Mouse (Mus musculus): ENCODE measurements at regions not wholly inside any gene's neighbourhood (a gene's known extent, or its start where the extent isn't known, plus 50 kb on each side); places are given as distances from the start of the nearest gene placed in this dataset.

DNA sequence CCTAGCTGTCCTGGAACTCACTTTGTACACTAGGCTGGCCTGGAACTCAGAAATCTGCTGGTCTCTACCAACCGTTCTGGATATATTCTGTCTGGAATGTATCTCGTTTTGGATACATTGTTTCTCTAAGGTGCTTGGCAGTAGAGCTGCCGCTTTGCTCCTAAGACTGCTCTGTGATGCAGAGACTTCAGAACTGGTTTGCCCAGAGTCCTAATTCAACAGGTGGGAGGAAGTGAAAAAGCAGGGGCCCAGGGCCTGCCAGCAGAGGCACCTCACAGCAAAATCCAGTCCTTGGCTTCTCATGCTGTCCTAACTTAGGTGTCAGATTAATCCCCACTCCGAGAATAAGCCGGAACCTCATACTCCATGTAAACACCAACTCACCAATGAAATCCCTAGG, 67.3 kb upstream of the Rreb1 start:
- no peak for TF ChIP-seq POLR2A (IDR thresholded peaks at IDR 0.05; ENCODE audit: control insufficient read depth, low read depth, low read length)
- no peak for TF ChIP-seq CTCF (IDR thresholded peaks at IDR 0.05; ENCODE audit: control insufficient read depth, insufficient read depth, insufficient replicate concordance, low read depth, low read length)
- Histone ChIP-seq H3K27ac (ENCODE audit: control insufficient read depth, insufficient read depth, low read depth, low read length) (no peak overlapping the region), H3K4me1 (ENCODE audit: control insufficient read depth, insufficient read depth, low read length) (no peaks in the 10 kb centered on the region; the same call in 1 of the 2 replicates), H3K4me3 (ENCODE audit: control insufficient read depth, low read depth, low read length) (no peak overlapping the region), H3K27me3 (ENCODE audit: control insufficient read depth, insufficient read depth, low read length) (no peaks in the 10 kb centered on the region), H3K36me3 (ENCODE audit: control insufficient read depth, insufficient read depth, low read length) (no peaks in the 10 kb centered on the region)

DNA sequence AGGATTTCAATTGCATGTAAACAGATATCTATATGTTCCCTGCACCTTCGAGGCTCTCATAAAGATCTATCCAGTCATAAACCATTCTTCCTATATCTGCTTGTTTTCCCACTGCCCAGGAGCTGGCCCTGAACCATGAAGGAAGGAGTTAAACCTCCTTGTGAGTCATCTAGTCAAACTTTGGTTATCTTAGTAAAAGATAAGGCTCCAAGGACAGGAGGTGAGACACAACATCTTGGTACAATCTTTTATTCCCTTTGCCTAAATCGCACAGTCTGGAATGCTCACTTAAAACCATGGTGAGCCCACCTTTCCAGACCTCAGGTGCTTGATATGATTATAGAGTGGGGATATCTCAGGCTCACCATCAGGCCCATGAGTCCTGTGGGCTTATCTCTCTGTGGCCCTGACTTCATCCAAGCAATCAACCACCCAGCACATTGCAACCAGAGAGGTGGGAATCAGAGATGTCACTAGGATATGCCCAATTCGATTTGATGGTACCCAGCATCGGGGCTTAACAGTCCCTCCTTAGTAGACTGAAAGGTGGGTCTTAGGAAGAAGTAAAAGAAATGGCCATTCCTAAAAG, 65.2 kb upstream of the Rreb1 start:
- Histone ChIP-seq H3K4me1 (ENCODE audit: control insufficient read depth, insufficient read depth, low read length) (no peaks in the 10 kb centered on the region; the same call in 1 of the 2 replicates), H3K36me3 (ENCODE audit: control insufficient read depth, insufficient read depth, low read length) (no peaks in the 10 kb centered on the region), H3K27ac (ENCODE audit: control insufficient read depth, insufficient read depth, low read depth, low read length) (no peak overlapping the region), H3K4me3 (ENCODE audit: control insufficient read depth, low read depth, low read length) (no peak overlapping the region), H3K27me3 (ENCODE audit: control insufficient read depth, insufficient read depth, low read length) (no peaks in the 10 kb centered on the region)
- TF ChIP-seq POLR2A (IDR thresholded peaks at IDR 0.05; ENCODE audit: control insufficient read depth, low read depth, low read length) (no peak), CTCF (IDR thresholded peaks at IDR 0.05; ENCODE audit: control insufficient read depth, insufficient read depth, insufficient replicate concordance, low read depth, low read length) (no peak)

DNA sequence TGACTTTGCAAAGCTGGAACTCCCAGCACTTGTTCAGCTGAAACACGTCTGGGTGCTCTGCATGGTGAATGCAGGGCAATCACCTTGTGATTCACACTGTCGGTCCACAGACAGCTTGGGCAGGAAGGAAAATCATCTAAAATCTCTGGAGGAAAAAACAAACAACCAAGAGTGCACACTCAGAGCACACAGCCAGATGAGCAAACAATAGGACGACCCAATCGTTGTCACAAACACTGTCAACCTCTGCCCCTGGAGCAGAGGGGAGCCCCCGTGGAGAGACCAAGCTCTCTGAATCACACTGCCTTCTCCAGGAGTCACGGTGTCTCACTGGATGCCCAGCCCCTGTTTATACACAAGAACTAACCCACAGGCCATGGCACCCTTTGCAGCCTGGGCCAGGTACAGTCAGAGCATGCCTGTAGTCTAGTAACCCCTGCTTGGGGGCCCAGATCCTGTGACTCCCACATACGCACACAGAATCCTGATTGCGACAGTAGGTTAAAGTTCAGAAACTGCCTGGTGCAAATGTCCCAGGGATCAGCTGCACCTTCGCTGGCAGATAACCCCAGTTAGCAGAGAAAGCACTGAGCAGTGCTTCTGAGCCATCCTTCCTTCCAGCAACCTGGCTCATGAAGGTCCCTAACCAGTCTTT, 63.0 kb upstream of the Rreb1 start:
- no peaks in the 10 kb centered on the region for H3K27me3 ChIP-seq (ENCODE audit: control insufficient read depth, insufficient read depth, low read length)
- H3K4me1 ChIP-seq (ENCODE audit: control insufficient read depth, insufficient read depth, low read length), result no peaks in the 10 kb centered on the region; the same call in 1 of the 2 replicates
- peak overlapping the region; percentile 14 for H3K4me3 ChIP-seq (ENCODE audit: control insufficient read depth, low read depth, low read length)
- H3K27ac ChIP-seq (ENCODE audit: control insufficient read depth, insufficient read depth, low read depth, low read length), result peak overlapping the region; percentile 6; the same call in 1 of the 2 replicates
- TF ChIP-seq CTCF (IDR thresholded peaks at IDR 0.05; ENCODE audit: control insufficient read depth, insufficient read depth, insufficient replicate concordance, low read depth, low read length) (no peak), POLR2A (IDR thresholded peaks at IDR 0.05; ENCODE audit: control insufficient read depth, low read depth, low read length) (no peak)
- no peaks in the 10 kb centered on the region for H3K36me3 ChIP-seq (ENCODE audit: control insufficient read depth, insufficient read depth, low read length)

DNA sequence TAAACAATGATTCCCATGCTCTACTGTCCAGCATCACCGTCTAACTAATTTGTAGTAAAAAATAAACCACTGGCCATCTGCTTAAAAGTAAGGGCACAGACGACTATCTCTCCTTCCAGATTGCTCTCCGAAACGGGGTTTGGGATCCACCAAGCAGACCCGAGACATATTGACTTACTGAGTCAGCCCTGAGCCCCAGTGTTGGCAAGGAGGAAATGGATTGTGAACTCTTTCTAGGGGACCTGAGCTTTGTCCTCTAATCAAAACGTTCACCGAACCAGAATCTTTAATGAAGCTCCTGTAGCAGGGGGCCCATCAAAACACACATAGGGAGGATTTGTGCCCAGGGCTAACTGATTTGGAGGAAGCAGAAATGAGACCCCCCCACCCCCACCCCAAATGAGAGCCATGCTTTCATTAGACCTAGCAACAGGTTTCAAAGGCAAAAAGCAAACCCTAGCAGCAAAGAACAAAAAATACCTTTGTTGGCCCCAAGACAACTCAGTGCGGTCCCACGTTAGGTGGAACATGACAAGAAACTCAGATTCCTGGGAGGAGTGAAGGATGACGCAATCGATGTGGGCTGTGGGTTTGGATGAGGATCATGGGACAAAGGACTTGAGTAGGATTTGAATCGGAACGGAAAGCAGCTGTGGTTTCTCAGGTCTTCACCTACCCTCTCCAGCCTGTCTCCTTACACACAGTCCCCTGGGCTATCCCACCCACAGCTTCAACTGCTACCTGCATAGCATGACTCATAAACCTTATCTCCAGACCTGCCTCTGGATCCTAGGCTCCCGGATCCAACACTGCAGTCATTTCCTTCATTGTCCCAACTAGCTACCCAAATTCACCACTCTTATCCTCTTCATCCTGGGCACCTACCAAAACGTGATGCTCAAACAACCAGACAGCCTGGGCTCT, 62.2 kb upstream of the Rreb1 start:
- Histone ChIP-seq H3K27ac (ENCODE audit: control insufficient read depth, insufficient read depth, low read depth, low read length) (0 out of 2 replicates have a peak overlapping the region, but pooled peaks have one; percentile 28), H3K36me3 (ENCODE audit: control insufficient read depth, insufficient read depth, low read length) (no peaks in the 10 kb centered on the region), H3K4me1 (ENCODE audit: control insufficient read depth, insufficient read depth, low read length) (no peaks in the 10 kb centered on the region; the same call in 1 of the 2 replicates), H3K4me3 (ENCODE audit: control insufficient read depth, low read depth, low read length) (peak overlapping the region; percentile 41), H3K27me3 (ENCODE audit: control insufficient read depth, insufficient read depth, low read length) (no peaks in the 10 kb centered on the region)
- TF ChIP-seq CTCF (IDR thresholded peaks at IDR 0.05; ENCODE audit: control insufficient read depth, insufficient read depth, insufficient replicate concordance, low read depth, low read length) (no peak), POLR2A (IDR thresholded peaks at IDR 0.05; ENCODE audit: control insufficient read depth, low read depth, low read length) (no peak)

DNA sequence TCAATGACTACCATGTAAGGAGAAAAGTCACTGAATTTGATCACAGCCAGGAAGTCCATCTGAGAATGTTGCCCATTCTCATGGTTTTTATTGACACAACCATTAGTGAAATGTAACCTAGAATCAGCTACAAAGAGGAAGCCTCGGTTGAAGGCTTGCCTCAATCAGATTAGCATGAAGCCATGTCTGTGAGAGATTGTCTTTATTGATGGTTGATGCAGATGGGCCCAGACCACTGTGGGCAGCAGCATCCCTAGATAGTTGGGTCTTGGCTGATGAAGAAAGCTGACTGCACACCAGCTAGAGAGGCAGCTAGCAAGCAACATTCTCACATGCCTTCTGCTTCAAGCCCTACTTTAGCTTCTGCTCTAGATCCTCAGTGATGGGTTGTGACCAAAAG, 60.4 kb upstream of the Rreb1 start:
- Histone ChIP-seq H3K27me3 (ENCODE audit: control insufficient read depth, insufficient read depth, low read length) (no peaks in the 10 kb centered on the region), H3K4me1 (ENCODE audit: control insufficient read depth, insufficient read depth, low read length) (no peaks in the 10 kb centered on the region; the same call in 1 of the 2 replicates), H3K4me3 (ENCODE audit: control insufficient read depth, low read depth, low read length) (no peak overlapping the region), H3K27ac (ENCODE audit: control insufficient read depth, insufficient read depth, low read depth, low read length) (no peak overlapping the region), H3K36me3 (ENCODE audit: control insufficient read depth, insufficient read depth, low read length) (no peaks in the 10 kb centered on the region)
- TF ChIP-seq POLR2A (IDR thresholded peaks at IDR 0.05; ENCODE audit: control insufficient read depth, low read depth, low read length), result no peak
- no peak for TF ChIP-seq CTCF (IDR thresholded peaks at IDR 0.05; ENCODE audit: control insufficient read depth, insufficient read depth, insufficient replicate concordance, low read depth, low read length)

DNA sequence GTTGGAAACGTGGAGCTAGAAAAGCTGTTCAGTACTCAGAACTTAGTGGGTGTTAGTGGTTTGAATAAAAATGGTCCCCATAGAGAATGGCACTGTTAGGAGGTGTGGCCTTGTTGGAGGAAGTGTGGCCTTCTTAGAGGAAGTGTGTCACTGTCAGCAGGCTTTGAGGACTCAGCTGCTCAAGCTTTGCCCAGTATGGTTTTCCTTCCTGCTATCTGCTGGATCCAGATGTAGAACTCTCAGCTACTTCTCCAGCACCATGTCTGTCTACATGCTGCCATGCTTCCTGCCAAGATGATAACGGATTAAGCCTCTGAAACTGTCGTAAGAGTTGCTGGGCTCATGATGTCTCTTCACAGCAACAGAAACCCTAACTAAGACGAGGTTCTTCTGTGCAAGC, 59.8 kb upstream of the Rreb1 start:
- no peaks in the 10 kb centered on the region for H3K36me3 ChIP-seq (ENCODE audit: control insufficient read depth, insufficient read depth, low read length)
- H3K27ac ChIP-seq (ENCODE audit: control insufficient read depth, insufficient read depth, low read depth, low read length), result no peak overlapping the region
- no peaks in the 10 kb centered on the region for H3K27me3 ChIP-seq (ENCODE audit: control insufficient read depth, insufficient read depth, low read length)
- no peak for TF ChIP-seq POLR2A (IDR thresholded peaks at IDR 0.05; ENCODE audit: control insufficient read depth, low read depth, low read length)
- TF ChIP-seq CTCF (IDR thresholded peaks at IDR 0.05; ENCODE audit: control insufficient read depth, insufficient read depth, insufficient replicate concordance, low read depth, low read length), result no peak
- H3K4me3 ChIP-seq (ENCODE audit: control insufficient read depth, low read depth, low read length), result no peak overlapping the region
- H3K4me1 ChIP-seq (ENCODE audit: control insufficient read depth, insufficient read depth, low read length), result no peaks in the 10 kb centered on the region; the same call in 1 of the 2 replicates

Measured in testis, adult 2 months (tissue).